Mouse (Mus musculus) embryonic facial prominence, embryonic 11.5 days (tissue): Measurements from ENCODE around the gene Aldh3a2. TPM values are rescaled to one million over a fixed set of nuclear protein-coding genes. Genes with fewer than 3 reads are reported as not detected.

Experiments used
- ATAC-seq: fragments of 200-750 bp; cut with Nextera tagmentation; replicated peaks from 2 replicates; pipeline ENCODE4 v1.8.0; 2017; ENCODE audit warnings: low read depth; ENCODE audit not compliant: insufficient number of reproducible peaks, low FRiP score, low TSS enrichment
- DNase-seq: peaks from one replicate; pipeline ENCODE4 v3.0.0-alpha.2; 2015; ENCODE audit warnings: low spot score
- H3K27ac ChIP-seq: fragments of 300-500 bp; sonication (generic); replicated peaks from 2 replicates; pipeline ENCODE4 v1.5.1; 2014; ENCODE audit warnings: mild to moderate bottlenecking, low read depth, low read length, control low read depth
- H3K27me3 ChIP-seq: fragments of 300-500 bp; sonication (generic); 2 replicates; pipeline ENCODE4 v1.6.1; 2014; ENCODE audit warnings: mild to moderate bottlenecking, low read length, moderate library complexity, mixed read lengths; ENCODE audit not compliant: control insufficient read depth, insufficient read depth
- H3K36me3 ChIP-seq: fragments of 300-500 bp; sonication (generic); replicated peaks from 2 replicates; pipeline ENCODE4 v1.6.1; 2014; ENCODE audit warnings: low read depth, mild to moderate bottlenecking, low read length, moderate library complexity, mixed read lengths; ENCODE audit not compliant: control insufficient read depth, insufficient read depth
- H3K4me1 ChIP-seq: fragments of 300-500 bp; sonication (generic); 2 replicates; pipeline ENCODE4 v1.6.1; 2014; ENCODE audit warnings: low read length, mixed read lengths; ENCODE audit not compliant: control insufficient read depth, insufficient read depth
- H3K4me2 ChIP-seq: fragments of 300-500 bp; sonication (generic); 2 replicates; pipeline ENCODE4 v1.6.1; 2014; ENCODE audit warnings: low read depth, mild to moderate bottlenecking, control low read depth, low read length, moderate library complexity
- H3K4me3 ChIP-seq: fragments of 300-500 bp; sonication (generic); 2 replicates; pipeline ENCODE4 v1.5.1; 2014; ENCODE audit warnings: low read depth, low read length, control low read depth
- H3K9ac ChIP-seq: fragments of 300-500 bp; sonication (generic); replicated peaks from 2 replicates; pipeline ENCODE4 v1.6.1; 2014; ENCODE audit warnings: mild to moderate bottlenecking, control low read depth, low read length
- H3K9me3 ChIP-seq: fragments of 300-500 bp; sonication (generic); replicated peaks from 2 replicates; pipeline ENCODE4 v1.6.1; 2016; ENCODE audit warnings: mild to moderate bottlenecking, low read length, inconsistent platforms, mixed read lengths; ENCODE audit not compliant: control insufficient read depth
- WGBS: fragments of 180-500 bp; shearing (Covaris S2); extraction: QIAGEN DNeasy Blood & Tissue Kit; methylation state at CpG from one replicate; pipeline ENCODE4 v1.1.7; 2014; 5-methylcytosine and 5-hydroxymethylcytosine counted together
- polyA plus RNA-seq: library from polyadenylated mRNA; unstranded; fragments of >200 nt; fragmentation: Nextera tagmentation; extraction: Ambion mirVana; gene quantifications from 2 replicates; pipeline ENCODE4 v1.2.1, GENCODE M21; 2014

Aldh3a2 gene
- polyA plus RNA-seq, 1 experiment from 2014 or later, result 22.4 TPM

DNA sequence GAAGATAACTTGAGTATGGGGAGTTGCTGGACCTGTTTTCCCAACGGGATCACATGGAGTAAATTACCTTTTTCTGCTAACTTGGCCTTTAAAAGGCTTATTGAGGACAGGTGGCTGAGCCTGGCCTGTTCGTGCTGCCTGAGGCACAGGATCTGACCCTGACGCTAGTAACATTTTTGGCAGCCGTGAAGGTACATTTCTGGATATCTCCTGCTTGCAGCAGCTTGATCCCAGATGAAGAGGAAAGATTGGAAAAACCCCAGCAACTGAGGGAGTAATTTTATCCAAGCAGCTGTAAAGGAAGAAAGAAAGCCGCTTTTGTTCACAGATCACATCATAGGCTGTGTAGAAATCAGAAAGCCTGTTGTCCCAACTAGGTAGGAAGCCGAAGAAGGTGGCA is 17.1 kb upstream of the Aldh3a2 start:
- no peak for ATAC-seq
- H3K27me3 ChIP-seq, result no peaks in the 10 kb centered on the region
- H3K4me2 ChIP-seq, result no peak overlapping the region
- WGBS, result 51% methylated on average over 6 of the region's 6 CpGs
- H3K9me3 ChIP-seq, result no peaks in the 10 kb centered on the region
- H3K27ac ChIP-seq, result no peak overlapping the region
- H3K36me3 ChIP-seq, result no peaks in the 10 kb centered on the region
- peak; percentile 36 for DNase-seq
- H3K9ac ChIP-seq, result no peak overlapping the region
- no peaks in the 10 kb centered on the region for H3K4me1 ChIP-seq
- no peak overlapping the region for H3K4me3 ChIP-seq

DNA sequence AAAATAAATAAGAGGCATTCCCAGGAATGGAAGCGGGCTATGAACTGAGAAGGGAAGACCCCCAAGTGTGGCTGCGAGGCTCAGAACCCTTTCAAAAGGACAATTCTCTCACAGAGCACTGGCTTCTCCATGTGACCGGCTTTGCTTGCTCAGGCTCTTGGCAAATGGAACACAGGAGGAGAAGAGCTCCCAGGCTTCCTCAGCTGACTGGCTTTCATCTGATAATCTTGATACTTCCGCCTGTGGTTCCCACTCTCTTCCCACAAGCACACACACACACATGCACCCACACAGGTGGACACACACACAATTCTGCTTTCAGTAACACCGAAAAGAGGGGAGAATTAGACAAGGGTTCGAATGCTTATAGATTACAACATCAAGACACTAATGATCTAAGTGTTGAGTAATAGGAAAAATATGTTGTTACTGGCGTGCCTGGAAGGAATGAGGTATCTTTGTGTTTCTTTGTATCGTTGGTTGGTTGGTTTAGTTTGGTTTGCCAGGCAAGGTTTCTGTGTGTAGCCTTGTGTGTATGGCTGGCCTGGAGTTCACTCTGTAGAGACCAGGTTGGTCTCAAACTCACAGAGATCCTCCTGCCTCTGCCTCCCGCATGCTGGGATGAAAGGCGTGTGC is 16.3 kb upstream of the Aldh3a2 start:
- no peak for DNase-seq
- H3K9me3 ChIP-seq, result no peaks in the 10 kb centered on the region
- no peak overlapping the region for H3K4me2 ChIP-seq
- H3K36me3 ChIP-seq, result no peaks in the 10 kb centered on the region
- H3K4me1 ChIP-seq, result no peaks in the 10 kb centered on the region
- WGBS, result 83% methylated on average over 10 of the region's 10 CpGs
- H3K9ac ChIP-seq, result no peak overlapping the region
- no peak for ATAC-seq
- no peak overlapping the region for H3K4me3 ChIP-seq
- no peak overlapping the region for H3K27ac ChIP-seq
- no peaks in the 10 kb centered on the region for H3K27me3 ChIP-seq

DNA sequence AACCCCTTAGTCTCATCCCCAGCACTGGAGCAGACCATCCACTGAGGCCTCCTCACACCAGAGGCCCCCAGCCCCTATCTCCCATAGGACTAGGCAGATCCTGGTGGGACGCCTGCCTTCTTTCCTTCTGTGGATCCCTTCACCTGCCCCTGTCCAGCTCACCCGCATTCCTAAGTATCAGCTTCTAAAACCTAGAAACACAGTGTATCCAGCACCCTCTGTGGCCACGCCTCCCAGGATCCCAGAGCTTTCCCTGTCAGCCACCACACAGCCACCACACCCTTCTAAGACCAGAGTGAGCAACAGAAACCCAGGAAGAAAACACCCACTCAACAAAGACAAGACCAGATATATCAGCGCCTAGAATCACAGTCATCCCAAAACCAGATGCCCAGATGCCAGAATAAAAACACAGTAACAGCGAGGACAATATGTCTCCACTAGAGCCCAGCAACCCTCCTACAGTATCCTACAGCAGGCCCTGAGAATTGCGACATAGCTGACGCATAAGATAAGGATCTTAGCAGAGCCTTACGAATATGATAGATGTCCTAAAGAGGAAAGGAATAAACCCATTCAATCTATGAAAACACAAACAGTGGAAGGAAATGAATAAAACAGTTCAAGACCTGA is 11.3 kb upstream of the Aldh3a2 start:
- Histone ChIP-seq H3K4me3 (no peak overlapping the region), H3K9ac (no peak overlapping the region), H3K4me2 (no peak overlapping the region), H3K27me3 (no peaks in the 10 kb centered on the region), H3K9me3 (no peaks in the 10 kb centered on the region), H3K27ac (no peak overlapping the region), H3K4me1 (no peaks in the 10 kb centered on the region), H3K36me3 (no peaks in the 10 kb centered on the region)
- DNase-seq, result no peak
- ATAC-seq, result no peak
- WGBS, result 76% methylated on average over 8 of the region's 8 CpGs

DNA sequence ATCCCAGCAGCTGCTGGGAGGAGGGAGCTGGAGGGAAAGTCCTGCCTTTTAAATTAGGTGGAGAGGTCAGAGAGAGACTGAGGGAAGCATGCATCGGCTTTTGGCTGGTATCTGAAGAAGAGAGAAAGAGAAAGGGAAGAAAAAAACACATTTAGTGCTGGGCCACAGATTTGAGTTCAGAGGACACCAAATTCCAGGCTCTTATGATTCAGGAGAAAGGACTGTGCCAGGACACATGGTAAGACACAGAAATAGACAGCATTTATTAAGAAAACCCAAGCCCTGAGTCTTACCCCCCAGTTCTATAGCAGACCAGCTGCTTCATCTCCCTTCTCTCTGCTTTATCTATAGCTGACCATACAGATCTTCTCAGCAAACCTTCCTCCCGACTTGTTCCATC is 10.7 kb upstream of the Aldh3a2 start:
- ATAC-seq, result no peak
- no peak for DNase-seq
- Histone ChIP-seq H3K36me3 (no peaks in the 10 kb centered on the region), H3K4me2 (no peak overlapping the region), H3K27me3 (no peaks in the 10 kb centered on the region), H3K27ac (no peak overlapping the region), H3K9me3 (no peaks in the 10 kb centered on the region), H3K4me1 (no peaks in the 10 kb centered on the region), H3K4me3 (no peak overlapping the region), H3K9ac (no peak overlapping the region)
- 73% methylated on average over 2 of the region's 2 CpGs for WGBS

DNA sequence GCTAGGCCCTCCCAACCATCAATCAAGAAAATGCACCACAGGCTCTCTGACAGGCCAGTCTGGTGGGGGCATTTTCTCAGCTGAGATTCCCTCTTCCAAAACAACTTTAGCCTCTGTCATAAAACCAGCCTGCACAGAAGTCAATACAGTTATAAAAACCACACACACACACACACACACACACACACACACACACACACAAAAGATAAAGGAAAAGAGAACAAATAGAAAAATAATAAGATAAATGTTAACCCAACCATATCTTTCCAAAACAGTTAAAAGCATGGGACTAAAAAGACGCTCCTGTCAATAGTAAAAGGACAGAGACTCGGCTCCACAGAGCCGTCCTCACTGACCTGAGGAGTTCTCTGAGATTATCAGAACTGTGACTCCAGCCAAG is 9.2 kb upstream of the Aldh3a2 start:
- DNase-seq (no peak), ATAC-seq (no peak)
- WGBS, result 81% methylated on average over 3 of the region's 3 CpGs
- Histone ChIP-seq H3K27ac (no peak overlapping the region), H3K4me3 (no peak overlapping the region), H3K4me1 (no peaks in the 10 kb centered on the region), H3K4me2 (no peak overlapping the region), H3K9ac (no peak overlapping the region), H3K27me3 (no peaks in the 10 kb centered on the region), H3K36me3 (no peaks in the 10 kb centered on the region), H3K9me3 (no peaks in the 10 kb centered on the region)

DNA sequence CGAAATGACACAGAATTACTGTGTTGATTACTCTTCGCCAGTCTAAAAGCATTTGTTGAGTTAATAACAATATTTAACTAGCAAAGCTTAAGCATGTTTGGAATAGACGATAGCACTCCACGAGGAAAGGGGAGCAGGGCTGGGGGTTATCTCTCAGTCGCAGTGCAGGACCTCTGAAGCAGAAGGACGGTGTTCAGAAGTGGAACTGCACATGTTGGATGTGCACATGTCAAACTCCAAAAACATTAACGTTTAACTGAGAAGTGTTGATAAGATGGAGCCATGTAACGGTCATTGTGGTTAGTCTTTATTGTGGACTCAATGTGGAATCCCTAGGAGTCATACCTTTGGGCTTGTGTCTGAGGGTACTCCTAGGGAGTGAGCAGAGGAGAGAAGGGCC is 7.8 kb upstream of the Aldh3a2 start:
- Histone ChIP-seq H3K4me1 (no peaks in the 10 kb centered on the region), H3K9me3 (no peaks in the 10 kb centered on the region), H3K36me3 (no peaks in the 10 kb centered on the region), H3K4me2 (no peak overlapping the region), H3K9ac (no peak overlapping the region), H3K4me3 (no peak overlapping the region), H3K27ac (no peak overlapping the region), H3K27me3 (no peaks in the 10 kb centered on the region)
- 82% methylated on average over 8 of the region's 8 CpGs for WGBS
- DNase-seq (no peak), ATAC-seq (no peak)

DNA sequence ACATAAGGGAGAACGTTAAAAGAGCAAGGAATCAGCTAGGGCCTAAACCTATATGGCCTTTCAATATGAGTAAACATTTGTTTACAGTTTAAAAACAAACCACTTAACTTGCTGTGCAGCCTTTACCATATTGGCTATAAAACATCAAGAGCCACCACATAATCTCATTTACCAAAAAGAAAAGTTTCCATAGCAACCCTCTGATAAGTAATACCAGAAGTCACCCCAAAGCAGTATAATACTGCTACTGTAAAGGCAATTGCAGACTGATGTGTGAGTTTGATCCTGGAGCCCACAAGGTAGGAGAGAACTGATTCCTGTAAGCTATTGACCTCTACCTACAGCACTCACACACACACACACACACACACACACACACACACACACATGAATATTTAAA is 7.2 kb upstream of the Aldh3a2 start:
- 73% methylated on average over 1 of the region's 1 CpGs for WGBS
- no peak for ATAC-seq
- no peak overlapping the region for H3K27ac ChIP-seq
- no peaks in the 10 kb centered on the region for H3K4me1 ChIP-seq
- no peaks in the 10 kb centered on the region for H3K9me3 ChIP-seq
- H3K4me3 ChIP-seq, result no peak overlapping the region
- no peak overlapping the region for H3K9ac ChIP-seq
- DNase-seq, result no peak
- no peak overlapping the region for H3K4me2 ChIP-seq
- H3K36me3 ChIP-seq, result no peaks in the 10 kb centered on the region
- H3K27me3 ChIP-seq, result no peaks in the 10 kb centered on the region

DNA sequence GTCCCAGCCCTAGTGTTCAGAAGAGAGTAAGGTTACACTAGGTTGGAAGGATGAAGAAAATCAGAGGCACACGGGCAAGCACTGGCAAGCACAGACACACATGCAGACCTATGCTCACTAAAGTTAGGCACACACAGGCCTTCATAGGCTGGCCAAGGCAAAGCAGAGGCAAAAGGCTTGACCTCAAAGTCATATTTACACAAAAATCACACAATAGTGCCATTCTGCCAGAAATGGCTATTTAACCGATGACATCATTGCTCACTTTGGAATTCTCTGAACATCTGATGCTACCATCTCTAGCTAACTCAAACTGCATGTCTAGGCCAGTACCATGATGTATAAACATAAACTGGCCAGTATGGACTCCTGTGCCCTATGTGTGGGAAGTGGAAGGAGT is 6.7 kb upstream of the Aldh3a2 start:
- WGBS, result 81% methylated on average over 2 of the region's 2 CpGs

More for the DNA sequence above, 6.7 kb upstream of the Aldh3a2 start:
- no peaks in the 10 kb centered on the region for H3K27me3 ChIP-seq
- no peak overlapping the region for H3K4me3 ChIP-seq
- no peak overlapping the region for H3K27ac ChIP-seq
- DNase-seq (no peak), ATAC-seq (no peak)
- H3K9me3 ChIP-seq, result no peaks in the 10 kb centered on the region
- H3K9ac ChIP-seq, result no peak overlapping the region
- H3K36me3 ChIP-seq, result no peaks in the 10 kb centered on the region
- H3K4me1 ChIP-seq, result no peaks in the 10 kb centered on the region
- H3K4me2 ChIP-seq, result no peak overlapping the region
